Mouse (Mus musculus): ENCODE results near the gene Rbbp4.

Gene Rbbp4

DNA sequence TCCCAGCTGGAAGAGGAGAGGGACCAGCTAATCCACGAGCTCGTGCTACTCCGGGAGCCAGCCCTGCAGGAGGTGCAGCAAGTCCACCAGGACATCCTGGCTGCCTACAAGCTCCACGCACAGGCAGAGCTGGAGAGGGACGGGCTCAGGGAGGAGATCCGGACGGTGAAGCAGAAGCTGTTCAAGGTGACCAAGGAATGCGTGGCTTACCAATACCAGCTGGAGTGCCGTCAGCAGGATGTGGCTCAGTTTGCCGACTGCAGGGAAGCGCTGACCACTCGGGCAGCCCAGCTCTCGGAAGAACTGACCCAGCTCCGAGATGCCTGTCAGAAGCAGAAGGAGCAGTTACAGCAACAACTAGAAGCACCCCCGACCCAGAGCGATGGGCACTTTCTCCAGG is 41.5 kb downstream of the Rbbp4 start:
- no peak for DNase-seq (ENCODE audit: low spot score in 2 of 2)

DNA sequence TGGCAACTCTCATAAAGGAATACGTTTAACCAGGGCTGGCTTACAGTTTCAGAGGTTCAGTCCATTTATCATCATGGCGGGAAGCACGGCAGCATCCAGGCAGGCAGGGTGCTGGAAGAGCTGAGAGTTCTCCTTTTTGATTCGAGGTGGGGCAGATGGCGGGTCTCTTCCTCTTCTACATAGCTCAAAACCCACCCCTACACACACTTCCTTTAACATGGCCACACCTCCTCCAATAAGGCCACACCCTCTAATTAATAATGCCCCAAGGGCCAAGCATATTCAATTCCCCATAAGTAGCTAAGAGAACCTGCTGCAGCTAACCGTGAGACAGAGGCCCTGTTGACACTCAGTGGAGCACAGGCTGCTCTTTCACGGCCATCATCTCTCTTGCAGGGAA is 42.3 kb downstream of the Rbbp4 start:
- DNase-seq (ENCODE audit: low spot score in 2 of 2): no peak

DNA sequence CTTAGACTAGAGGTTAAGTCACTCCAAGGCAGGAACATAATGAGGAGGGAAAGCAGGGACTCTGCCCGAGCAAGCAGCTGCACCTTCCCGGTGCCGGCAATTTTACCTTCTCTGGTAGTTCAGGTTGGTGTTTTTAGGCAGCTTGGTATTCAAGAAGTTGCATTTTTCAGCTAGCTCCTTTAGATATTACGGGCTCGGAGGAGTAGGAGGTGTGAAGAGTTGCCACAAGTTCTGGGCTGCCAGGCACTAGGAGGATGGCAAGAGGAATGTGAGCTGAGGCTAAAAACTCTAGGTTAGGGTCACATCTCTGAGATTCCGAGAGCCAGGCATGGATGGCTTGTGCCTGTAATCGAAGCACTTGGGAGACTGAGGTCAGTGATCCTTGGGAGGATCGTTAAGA is 45.5 kb downstream of the Rbbp4 start:
- DNase-seq (ENCODE audit: low spot score in 2 of 2): no peak

DNA sequence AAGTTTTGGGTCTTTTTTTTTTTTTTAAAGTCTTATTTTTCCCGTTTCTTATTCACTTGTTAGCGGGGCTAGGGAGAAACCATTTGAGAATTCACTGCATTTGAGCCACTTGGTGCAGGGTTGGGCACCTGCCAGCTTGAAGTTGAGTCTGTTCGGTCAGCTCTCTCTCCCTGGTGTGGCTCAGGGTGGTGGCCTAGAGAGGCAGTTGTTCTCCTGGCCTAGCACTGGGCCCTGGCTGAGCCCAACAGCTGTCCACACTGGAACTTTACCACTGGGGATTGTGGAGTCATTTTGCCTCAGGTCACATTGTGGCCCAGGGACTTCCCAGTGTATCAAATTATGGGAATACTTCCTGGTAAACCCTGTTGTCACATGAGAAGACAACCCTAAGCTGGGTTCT is 47.1 kb downstream of the Rbbp4 start:
- DNase-seq (ENCODE audit: low spot score in 2 of 2): no peak

DNA sequence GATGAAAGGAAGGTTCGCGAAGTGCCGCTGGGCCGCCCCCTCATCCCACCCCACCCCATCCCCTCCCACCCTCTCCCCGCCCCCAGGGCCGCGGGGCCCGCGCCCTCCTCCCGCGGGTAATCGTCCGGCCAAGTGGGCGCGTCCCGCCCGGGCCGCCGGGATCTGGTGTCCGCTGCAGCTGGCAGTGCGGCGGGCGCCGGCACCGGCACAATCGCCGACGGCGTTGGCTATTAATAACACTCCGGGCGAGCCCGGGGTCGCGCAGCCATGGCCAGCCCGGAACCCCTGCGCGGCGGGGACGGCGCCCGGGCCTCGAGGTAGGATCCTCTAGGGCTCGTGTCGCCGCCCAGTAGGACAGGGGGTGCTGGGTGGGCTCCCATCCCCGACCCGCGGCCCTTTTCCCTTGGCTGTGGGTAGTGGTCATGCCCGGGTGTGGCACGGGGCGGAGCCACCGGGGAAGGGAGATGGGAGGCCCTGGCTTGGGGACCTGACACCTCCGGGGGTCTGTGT is 47.6 kb downstream of the Rbbp4 start, which contains the start of gene Sync:
Gene Sync (plus strand): TSS at position 146 of the 510 bp plus-strand sequence.
- no peak for DNase-seq (ENCODE audit: low spot score in 2 of 2)

DNA sequence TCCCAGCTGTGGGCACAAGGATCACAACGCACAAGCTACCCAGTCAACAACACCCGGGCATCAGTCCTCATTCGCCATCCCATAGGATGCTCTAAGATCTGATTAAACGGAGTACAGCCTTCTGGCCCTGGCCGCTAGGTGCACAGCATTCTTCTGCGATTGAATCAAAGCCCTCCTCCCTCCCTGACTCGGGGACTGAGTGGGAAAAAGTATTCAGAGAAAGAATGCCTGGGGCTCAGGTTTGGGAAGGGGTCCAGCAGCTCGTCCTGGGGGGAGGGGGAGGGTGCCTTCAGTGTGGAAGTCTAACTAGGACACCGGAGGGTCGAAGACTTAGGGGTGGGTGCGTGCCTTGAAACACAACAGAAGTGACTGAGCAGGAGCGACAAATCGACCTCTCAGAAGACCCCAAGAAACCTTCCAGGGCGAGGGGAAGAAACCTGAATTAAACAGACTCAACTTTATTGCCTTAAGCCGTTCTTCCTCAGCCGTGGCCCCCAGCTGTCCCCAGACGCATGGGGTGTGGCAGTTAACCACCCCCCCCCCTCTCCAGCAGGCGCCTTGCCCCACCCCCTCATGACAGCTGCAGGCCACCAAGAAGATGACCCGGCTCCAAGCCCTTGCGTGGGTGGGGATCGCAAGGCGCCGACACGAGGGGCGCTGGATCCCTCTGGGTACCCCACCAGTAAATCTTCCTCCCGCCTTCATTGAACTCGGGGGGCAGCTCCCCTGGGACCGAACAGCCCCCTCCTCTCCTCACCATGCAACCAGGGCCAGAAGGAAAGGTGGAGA is 48.3 kb downstream of the Rbbp4 start:
- no peak for DNase-seq (ENCODE audit: low spot score in 2 of 2)

DNA sequence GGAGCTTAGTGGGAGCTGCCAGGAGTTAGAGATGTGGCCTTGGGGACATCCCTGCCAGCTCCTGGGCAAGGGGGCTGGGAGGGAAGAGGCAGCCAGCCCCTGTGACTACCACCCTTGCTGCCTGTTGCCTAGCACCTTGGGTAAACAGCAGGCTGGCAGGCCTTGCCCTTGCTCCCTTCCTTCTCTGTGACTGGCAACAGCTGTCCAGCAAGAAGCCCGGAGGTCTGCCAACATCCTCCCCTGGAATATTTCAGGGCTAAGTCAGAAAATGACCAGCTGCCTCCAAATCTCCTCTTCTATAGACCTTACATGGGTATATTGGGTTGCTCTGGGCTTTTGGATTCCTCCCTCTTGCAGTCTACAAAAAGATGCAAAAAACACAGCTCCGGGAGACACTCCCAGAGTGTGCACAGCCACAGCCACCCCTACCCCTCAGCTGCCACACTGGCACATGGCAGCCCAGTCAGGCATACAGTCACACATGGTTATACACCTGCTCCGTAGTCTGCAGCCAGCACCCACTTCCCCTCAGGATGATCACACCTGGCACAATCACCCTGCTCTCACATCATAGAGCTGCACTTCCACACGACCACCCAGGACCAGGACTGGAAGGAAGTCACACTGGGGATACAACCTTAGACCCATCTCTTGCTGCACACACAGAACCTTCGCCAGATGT is 49.0 kb downstream of the Rbbp4 start:
- no peak for DNase-seq (ENCODE audit: low spot score in 2 of 2)

DNA sequence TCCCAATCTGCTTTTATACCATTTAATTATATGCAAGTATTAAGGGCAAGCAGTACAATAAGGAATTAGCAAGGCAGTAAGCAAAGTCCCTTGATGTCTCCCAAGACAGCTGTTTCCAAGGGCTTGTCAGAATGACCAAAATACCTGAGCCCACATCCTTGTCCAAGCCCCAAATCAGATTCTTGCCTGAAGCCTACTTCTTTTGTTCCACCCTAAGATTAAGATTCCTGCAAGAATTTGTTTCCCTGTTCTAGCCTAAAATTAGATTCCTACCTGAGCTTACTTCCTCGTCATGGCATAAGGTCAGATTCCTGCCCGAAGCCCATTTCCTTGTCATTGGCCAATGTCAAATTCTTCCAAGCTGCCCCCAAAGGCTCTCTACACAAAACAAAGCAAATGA is 50.5 kb downstream of the Rbbp4 start:
- no peak for DNase-seq (ENCODE audit: low spot score in 2 of 2)

DNA sequence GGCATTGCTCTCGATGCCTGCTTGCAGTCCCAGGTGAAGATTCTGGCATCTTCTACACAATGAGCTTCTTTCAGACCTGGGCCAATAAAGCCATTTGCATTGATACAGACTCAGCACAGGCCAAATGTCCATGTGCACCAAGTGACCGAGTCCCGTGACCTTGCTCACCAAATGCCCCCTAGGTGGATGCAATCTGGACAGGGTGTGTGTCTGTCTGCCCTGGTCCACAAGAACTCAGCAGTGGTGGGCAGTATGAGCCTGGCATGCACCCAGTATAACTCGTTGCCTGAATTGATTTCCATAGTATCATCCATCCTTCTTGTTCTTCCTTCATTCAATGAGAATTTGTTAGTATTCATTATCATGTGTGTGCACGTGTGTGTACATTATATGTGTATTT is 51.9 kb downstream of the Rbbp4 start:
- no peak for DNase-seq (ENCODE audit: low spot score in 2 of 2)

DNA sequence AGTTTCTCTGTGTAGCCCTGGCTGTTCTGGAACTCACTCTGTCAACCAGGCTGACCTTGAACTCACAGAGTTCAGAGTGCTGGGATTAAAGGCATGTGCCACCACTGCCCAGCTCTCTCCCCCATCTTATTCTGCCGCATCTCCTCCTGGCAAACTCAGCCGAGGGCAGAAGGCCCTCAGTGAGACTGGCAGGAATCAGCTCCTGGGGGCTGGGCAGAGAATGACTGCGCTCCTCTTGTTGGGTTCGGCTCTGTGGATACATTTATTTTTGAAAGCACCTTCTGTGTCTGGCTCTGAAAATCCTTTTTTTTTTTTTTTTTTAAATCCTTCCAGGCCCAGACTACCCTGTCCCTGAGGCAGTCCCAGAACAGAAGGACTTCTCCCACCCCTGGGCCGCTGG is 52.4 kb downstream of the Rbbp4 start:
- no peak for DNase-seq (ENCODE audit: low spot score in 2 of 2)

DNA sequence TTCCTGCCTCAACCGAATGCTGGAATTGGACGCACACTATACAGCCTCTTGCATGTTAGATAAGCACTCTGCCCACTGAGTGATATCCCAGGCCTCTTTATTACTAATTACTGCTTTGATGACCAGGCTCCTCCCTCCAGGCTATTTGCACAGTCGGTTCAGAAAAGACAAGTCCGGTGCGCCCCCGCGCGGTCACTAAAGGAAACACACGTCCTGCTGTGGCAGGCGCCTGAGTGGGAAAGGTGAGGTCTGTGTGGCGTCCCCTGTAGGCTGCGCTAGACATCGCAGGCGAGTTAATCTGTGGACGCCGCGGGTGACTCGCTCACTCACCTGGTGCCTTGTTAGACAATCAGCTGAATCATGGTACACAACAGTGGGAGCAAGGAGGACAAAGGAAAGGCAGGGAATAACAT is 58.7 kb downstream of the Rbbp4 start:
- DNase-seq (ENCODE audit: low spot score in 2 of 2): peak; percentile 96 to 98

DNA sequence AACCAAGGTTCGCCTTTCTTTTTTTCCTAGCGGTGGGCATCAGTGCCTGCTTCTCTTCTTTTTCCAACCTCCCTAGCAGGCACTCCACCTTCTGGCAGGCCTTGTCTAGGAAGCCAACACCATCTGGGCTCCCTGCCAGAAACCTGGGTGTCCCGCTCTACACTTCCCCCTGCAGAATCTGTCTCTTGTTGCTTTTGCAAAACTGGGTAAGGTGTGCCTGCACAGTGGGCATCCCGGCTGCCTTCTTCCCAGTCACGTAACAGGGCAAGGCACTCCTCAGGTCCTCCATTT is 62.5 kb downstream of the Rbbp4 start:
- DNase-seq (ENCODE audit: low spot score in 2 of 2): peak; percentile 54 to 58

DNA sequence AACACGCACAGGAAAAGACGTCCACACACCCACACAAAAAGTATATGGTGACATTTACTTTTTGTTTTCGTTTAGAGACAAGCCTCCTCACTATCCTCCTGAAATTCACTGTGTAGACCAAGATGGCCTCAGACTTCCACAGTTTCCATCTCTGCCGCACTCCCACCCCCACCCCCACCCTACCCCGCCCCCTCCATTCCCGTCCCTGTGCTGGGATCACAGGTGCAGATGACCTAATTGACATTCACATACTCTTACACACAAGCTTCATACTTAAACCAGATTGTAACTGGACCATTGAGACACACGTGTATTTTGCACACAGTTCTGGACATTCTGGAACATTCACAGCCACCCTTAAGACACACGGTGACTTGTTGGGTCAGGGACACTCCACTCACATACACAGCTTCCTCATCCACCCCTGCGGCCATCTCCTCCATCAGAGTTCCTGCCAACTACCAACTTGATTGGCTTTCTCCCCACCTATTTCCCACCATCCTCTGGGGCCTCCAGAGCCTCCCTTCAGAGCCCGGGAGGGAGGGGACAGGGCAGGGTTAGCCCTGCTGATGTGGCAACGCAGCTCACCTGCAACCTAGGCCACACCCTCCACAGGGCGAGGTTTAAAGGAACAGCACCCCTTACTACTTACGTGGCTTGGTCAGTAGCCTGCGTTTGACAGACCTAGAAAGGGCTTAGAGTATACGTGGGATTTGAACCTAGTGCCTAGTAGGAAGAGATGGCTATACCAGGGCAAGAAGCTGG is 63.0 kb downstream of the Rbbp4 start:
- DNase-seq (ENCODE audit: low spot score in 2 of 2): no peak

DNA sequence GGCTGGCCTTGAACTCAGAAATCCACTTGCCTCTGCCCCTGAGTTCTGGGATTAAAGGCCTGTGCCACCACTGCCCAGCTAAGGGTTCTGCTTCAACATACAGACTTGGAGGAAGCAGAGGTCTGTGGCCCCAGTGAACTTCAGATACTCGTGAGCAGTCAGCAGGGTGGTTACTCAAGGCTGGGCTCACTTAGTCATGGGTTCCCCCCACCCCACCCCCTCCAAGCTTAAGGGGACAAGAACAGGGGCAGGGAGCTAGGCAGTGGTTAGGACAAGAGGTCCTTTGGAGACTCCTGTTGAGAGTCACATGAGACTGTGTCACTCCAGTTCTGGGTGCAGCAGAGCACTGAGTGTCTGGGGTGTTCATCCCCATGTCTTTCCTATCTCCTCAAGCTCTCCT is 66.5 kb downstream of the Rbbp4 start:
- no peak for DNase-seq (ENCODE audit: low spot score in 2 of 2)

DNA sequence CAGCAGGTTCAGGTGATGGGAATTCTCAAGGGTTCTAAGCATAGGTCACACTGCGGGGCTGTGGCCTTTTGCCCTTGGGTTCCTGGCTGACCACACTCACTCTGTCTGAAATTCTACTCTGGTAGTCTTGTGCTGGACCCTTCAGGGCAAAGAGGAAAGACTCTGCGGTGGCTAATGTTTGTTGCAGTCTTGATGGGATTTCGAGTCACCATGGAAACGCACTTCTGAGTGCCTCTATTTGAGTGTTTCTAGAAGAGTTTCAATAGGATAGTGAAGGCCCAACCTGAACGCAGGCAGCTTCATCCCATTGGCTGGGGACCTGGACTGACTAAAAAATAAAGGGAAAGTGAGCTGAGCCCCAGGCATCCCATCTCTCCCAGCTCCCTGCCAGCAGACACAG is 68.3 kb downstream of the Rbbp4 start:
- no peak for DNase-seq (ENCODE audit: low spot score in 2 of 2)

DNA sequence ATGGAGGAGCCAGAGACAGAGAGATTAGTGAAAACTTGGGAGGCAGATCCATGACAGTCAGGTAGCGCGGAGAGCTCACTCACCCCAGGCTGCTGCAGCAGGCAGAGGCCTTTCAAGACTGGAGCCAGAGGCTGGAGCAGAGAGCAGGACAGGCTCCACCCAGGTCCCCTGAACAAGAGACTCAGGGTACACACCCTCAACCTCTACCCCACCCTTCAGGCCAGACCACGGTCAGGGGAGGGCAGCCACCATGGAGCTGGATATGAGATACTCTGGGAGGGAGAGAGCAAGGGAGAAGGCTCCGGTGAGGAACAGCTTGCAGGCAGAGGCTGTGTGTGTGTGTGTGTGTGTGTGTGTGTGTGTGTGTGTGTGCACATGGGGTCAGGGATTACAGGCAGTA is 69.0 kb downstream of the Rbbp4 start:
- no peak for DNase-seq (ENCODE audit: low spot score in 2 of 2)

DNA sequence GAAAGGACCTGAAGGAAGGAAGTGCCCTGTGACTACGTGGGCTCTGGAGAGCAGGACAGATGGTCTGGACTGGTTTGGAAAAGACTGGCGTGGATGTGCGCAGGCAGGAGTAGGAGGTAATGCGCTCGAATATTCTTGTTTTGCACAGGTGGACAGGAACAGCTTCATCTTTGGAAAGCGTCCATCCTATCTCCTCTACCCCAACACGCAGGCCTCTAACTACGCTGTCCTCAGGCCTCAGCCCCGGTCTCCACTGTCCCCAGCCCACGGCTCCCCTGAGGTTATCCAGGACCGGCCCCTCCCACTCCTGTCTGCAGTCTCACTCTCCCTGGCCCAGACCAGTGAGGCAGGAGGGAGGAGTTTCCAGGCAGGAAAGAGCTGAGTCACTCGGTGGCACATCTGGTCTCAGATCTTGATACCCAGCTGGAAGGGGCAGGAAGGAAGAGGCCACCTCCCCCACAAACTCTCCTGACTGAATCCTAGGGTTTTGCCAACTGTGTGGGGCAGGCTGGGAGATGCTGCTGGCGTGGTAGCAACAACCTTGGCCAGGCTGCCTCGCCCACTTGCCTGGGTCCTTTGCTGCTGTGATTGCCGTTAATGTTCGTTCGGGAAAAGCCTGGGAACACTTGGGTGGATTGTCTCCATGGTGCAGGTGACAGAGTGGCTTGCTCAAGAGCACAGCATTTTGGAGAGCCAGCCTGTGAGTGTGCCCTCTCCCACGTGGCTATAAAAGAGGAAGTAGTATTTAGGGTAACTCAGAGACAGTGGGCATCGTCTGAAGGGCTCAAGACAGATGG is 71.7 kb downstream of the Rbbp4 start:
- DNase-seq (ENCODE audit: low spot score in 2 of 2): peak; percentile 66 to 67

DNA sequence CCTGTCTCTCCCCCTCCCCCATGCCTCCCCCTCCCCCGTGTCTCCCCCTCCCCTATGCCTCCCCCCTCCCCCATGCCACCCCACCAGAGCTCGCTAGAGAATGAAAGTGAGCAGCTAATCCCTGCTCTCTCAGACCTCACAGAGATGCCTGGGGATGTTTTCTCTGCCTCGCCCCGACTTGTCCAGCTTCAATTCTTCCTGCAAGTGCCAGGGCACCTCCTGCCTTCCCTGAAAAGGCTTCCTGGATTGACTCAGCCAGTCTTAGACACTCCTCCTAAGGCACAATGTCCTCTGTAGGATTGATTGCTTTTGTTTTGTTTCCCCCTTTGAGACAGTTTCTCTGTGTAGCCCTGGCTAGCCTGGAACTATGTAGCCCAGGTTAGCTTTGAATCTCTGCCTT is 74.0 kb downstream of the Rbbp4 start, which contains the start of gene C77080:
Gene C77080 (minus strand): TSS at position 209 of the 400 bp plus-strand sequence.
- no peak for DNase-seq (ENCODE audit: low spot score in 2 of 2)

DNA sequence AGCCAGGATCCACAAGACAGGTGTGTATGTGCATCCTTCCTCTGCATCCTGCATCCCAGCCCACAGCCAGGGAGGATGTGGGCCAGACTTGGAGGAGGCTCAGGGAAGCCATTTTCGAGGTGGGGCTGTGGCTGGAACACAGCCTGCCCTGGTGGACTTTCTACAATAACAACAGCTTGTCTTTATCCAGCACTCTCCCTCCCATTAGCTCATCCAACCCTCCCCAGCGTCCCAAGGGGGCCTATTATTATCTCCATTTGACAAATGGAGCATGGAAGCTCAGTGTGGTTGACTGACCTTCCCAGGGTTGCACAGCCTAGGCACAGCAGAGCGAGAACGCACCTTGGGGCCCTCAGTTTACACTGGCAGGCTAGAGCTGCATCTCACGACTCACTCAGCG is 74.5 kb downstream of the Rbbp4 start:
- no peak for DNase-seq (ENCODE audit: low spot score in 2 of 2)

DNA sequence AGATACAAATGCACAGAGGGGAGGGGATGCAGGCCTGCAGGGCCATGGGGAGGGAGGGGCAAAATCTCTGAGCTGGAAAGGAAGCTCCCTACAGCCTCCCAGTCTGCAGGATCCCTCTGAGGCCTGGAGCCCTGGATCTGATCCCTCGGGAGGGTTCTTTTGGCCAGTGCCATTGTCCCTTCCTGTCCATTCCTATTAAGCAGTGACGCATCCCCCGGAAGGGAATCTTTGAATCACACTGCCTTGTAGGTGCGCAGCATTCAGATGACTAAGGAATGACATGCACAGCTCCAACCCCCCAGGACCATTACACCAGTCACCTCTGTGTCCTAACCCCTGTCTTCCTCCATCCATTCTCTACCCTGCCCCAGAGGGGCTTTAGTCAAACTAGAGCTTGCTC is 76.1 kb downstream of the Rbbp4 start:
- no peak for DNase-seq (ENCODE audit: low spot score in 2 of 2)

All from right cerebral cortex, adult 2 months (tissue).